Mouse (Mus musculus): ENCODE measurements around the gene Trak2. TPM values are rescaled to one million over a fixed set of nuclear protein-coding genes. Genes with fewer than 3 reads are reported as not detected.
A peak's percentile ranks its signal among the peaks of the same experiment; 100 is the strongest.
"Not testable (repeated sequence)": the region's sequence is repeated elsewhere in the genome, so short reads cannot be mapped to it uniquely, and the experiment has no call there.

Gene Trak2
- polyA plus RNA-seq, 1 experiment from 2014 or later, result 11.0 TPM

DNA sequence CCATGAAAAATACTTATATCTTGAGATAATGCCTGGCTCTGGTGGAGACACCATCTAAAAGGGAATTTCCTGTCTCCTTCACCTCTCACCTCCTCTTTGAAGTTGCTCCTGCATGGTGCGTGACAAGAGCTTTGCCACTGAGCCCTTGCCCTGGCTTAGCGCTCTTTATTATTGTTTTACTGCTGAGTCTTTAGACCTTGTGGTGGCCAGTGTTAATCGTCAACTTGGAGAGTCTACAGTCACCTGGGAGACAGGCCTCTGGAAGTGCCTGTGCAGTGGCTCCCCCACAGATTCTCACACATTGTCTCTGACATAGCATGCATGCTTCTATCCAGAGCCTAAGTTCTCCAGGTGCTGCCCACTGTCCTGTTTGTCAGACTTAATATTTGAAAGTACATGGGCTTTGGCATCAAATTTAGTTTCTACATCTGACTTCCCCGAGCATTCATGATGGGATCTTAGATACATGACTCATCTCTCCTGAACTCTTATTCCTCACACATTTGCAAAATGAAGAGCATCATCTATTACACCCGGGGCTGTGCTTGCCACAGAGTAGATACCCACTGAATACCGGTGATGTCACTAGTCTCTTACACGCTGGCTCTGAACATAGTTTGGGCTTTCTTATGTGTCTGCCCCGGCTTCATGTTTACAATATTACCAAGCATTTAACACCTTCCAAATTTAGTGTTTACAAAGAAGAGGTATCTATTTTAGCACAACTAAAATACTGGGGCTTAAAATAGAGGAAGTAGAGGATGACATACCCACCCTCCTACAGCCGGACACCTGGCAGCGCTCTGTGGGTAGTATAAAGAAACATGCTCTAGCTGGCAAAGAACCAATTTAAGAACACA, 36.3 kb downstream of the Trak2 start:
- ATAC-seq (ENCODE audit: insufficient number of reproducible peaks, low FRiP score, low TSS enrichment, low read depth), result no peak
- Histone ChIP-seq H3K4me3 (replicated peaks) (no peak overlapping the region), H3K27ac (replicated peaks) (no peak overlapping the region), H3K4me2 (replicated peaks) (no peak overlapping the region), H3K9me3 (replicated peaks) (no peaks in the 10 kb centered on the region), H3K9ac (no peak overlapping the region), H3K36me3 (peaks cover 11% of the 10 kb centered on the region; the same call in 1 of the 2 replicates), H3K4me1 (no peaks in the 10 kb centered on the region), H3K27me3 (no peaks in the 10 kb centered on the region)
- WGBS, result 92% methylated on average over 10 of the region's 10 CpGs

DNA sequence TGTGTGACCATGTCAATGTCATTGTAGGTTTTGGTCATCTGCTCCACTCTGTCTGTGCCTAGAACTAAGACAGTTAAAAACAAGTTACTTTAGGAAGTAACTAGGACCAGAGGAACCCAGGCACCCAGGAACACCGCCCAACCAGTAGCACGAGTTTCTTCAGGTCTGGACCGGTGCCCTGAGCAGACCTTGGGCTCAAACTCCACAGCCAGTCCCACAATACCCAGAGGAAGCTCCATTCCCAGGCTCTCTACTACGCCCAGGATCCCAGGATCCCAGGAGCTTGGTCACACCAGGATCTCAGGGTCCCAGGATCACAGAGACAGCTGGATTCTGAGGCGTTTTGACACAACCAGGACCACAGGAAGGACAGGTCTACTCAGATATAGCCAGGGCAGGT, 46.6 kb downstream of the Trak2 start:
- Histone ChIP-seq H3K9ac (no peak overlapping the region), H3K27ac (replicated peaks) (no peak overlapping the region), H3K36me3 (peaks cover 14% of the 10 kb centered on the region; the same call in 1 of the 2 replicates), H3K27me3 (no peaks in the 10 kb centered on the region), H3K4me3 (replicated peaks) (no peak overlapping the region), H3K4me2 (replicated peaks) (no peak overlapping the region), H3K9me3 (replicated peaks) (no peaks in the 10 kb centered on the region), H3K4me1 (no peaks in the 10 kb centered on the region)
- WGBS, result 95% methylated on average over 5 of the region's 5 CpGs
- ATAC-seq (ENCODE audit: insufficient number of reproducible peaks, low FRiP score, low TSS enrichment, low read depth), result no peak

DNA sequence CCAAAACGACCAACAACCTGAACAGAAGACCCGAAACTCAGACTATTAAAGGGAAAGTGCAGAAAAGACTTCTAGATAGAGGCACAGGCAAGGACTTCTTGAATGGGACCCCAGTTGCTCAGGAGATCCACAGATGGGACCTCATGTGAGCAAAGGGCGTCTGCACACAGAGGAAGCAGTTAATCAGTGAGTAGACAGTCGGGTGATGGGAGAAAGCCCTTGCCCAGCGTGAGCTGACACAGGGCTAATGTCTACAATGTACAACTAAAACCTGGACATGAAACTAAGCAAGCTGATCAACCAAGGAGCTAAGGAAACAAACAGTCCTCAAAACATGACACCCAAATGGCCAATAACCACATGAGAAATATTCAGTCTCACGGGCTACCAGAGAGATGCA, 55.7 kb downstream of the Trak2 start:
- ATAC-seq (ENCODE audit: insufficient number of reproducible peaks, low FRiP score, low TSS enrichment, low read depth), result no peak
- H3K27me3 ChIP-seq, result no peaks in the 10 kb centered on the region
- 79% methylated on average over 6 of the region's 6 CpGs for WGBS
- peaks cover 69% of the 10 kb centered on the region for H3K36me3 ChIP-seq
- H3K9me3 ChIP-seq (replicated peaks), result no peaks in the 10 kb centered on the region
- no peak overlapping the region for H3K27ac ChIP-seq (replicated peaks)
- H3K4me2 ChIP-seq (replicated peaks), result no peak overlapping the region
- no peaks in the 10 kb centered on the region for H3K4me1 ChIP-seq
- H3K4me3 ChIP-seq (replicated peaks), result no peak overlapping the region
- H3K9ac ChIP-seq, result no peak overlapping the region

DNA sequence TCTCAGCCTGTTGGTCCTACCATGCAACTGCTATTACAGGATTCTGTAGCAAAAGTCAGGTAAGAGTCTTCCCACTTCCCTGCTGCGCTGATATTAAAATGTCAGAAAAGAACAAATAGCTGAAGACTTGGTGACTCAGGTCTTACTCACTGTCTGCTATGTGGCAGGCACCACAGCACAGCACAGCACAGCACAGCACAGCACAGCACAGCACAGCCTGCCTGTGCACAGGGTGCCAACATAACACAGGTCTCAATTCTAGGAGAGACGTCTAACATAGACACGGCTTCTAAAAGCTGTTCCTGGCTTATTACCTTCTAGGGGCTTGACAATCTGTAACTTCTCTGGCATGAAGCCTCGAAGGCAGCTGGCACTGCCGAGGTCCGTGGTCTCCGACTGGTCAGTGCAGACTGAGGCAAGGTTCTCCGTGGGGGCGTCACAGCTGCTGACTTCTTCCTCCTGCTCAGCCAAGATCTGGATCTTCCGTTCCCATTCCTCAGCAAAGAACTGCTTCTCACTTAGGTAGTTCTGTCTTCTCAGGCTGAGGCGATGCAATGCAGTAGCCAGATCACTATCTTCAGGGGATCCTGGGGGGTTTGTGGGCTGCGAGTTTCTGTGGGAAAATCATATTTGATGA, 63.5 kb downstream of the Trak2 start:
- Histone ChIP-seq H3K9me3 (replicated peaks) (no peaks in the 10 kb centered on the region), H3K4me1 (no peaks in the 10 kb centered on the region), H3K27me3 (no peaks in the 10 kb centered on the region), H3K27ac (replicated peaks) (no peak overlapping the region), H3K36me3 (peaks cover 70% of the 10 kb centered on the region), H3K9ac (no peak overlapping the region), H3K4me3 (replicated peaks) (no peak overlapping the region), H3K4me2 (replicated peaks) (no peak overlapping the region)
- WGBS, result 82% methylated on average over 12 of the region's 12 CpGs
- ATAC-seq (ENCODE audit: insufficient number of reproducible peaks, low FRiP score, low TSS enrichment, low read depth), result no peak

DNA sequence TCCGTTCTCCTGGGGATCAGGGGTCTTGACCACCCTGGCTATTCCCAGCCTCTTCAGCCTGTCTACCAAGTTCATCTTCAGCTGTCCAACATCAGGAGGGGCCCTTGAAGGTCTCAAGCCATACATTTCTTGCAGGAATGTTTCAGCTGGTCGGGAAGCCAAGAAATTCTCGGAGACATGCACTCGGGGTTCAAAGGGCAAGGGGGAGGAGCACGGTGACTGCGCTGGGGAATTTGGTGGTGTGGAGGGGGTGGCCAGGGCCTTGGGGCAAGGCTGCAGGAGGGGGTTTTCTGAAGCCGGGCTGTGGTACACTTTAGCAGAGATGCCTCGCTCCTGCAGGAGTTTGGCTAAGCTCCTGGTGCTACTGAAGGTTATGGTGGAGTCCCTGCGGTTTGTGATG, 69.5 kb downstream of the Trak2 start:
- no peak overlapping the region for H3K4me2 ChIP-seq (replicated peaks)
- H3K4me1 ChIP-seq, result no peaks in the 10 kb centered on the region
- WGBS, result 72% methylated on average over 9 of the region's 9 CpGs
- ATAC-seq (ENCODE audit: insufficient number of reproducible peaks, low FRiP score, low TSS enrichment, low read depth), result no peak
- H3K36me3 ChIP-seq, result peaks cover 41% of the 10 kb centered on the region
- H3K4me3 ChIP-seq (replicated peaks), result no peak overlapping the region
- H3K27ac ChIP-seq (replicated peaks), result no peak overlapping the region
- H3K9me3 ChIP-seq (replicated peaks), result no peaks in the 10 kb centered on the region
- H3K27me3 ChIP-seq, result no peaks in the 10 kb centered on the region
- H3K9ac ChIP-seq, result no peak overlapping the region

DNA sequence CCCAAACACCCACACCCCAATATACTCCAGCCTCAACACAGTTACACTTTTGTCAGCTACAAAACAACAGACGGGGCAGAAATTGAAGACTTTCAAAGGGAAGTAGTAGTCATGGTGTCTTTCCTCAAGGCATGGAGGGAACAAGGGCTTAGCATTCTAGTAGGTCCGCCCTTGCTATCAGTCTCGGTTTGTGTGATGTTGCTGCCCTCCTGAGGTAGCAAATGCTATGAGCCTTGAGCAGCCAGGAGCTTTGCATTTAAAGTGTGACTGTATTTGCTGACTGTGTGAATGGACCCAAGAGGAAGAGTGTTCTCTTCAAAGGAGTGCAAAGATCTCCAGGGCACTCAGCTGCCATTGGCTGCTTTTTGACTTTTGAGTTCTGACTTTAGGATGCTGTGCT, 75.7 kb downstream of the Trak2 start:
- not testable (repeated sequence) for H3K27me3 ChIP-seq; H3K4me2 ChIP-seq (replicated peaks); H3K9ac ChIP-seq; ATAC-seq (ENCODE audit: insufficient number of reproducible peaks, low FRiP score, low TSS enrichment, low read depth); H3K27ac ChIP-seq (replicated peaks); H3K9me3 ChIP-seq (replicated peaks); H3K4me1 ChIP-seq; H3K4me3 ChIP-seq (replicated peaks)
- 21% methylated on average over 3 of the region's 3 CpGs for WGBS
- H3K36me3 ChIP-seq, result peaks cover 10% of the 10 kb centered on the region; the same call in 1 of the 2 replicates

DNA sequence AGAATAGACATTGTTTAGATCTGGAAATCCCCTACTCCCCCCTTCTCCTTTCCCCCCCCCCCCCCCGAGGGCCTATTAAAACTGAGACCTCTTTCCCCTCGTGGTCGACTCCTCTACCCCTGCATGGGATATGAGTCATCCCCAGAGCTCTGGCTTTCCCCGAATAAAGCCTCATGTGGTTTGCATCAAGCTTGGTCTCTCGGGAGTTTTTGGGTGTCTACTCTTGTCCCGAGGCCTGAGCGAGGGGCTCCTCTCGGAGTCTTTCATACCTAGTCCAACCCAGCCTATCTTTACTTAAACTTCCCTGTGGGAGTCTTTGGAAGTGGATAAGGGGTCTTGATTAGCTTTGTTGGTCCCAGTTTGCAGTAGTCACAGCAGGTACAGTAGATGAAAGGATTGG, 80.8 kb downstream of the Trak2 start:
- H3K27me3 ChIP-seq; H3K9ac ChIP-seq; H3K36me3 ChIP-seq; H3K9me3 ChIP-seq (replicated peaks); H3K4me2 ChIP-seq (replicated peaks); H3K4me1 ChIP-seq; ATAC-seq (ENCODE audit: insufficient number of reproducible peaks, low FRiP score, low TSS enrichment, low read depth); H3K27ac ChIP-seq (replicated peaks); H3K4me3 ChIP-seq (replicated peaks): not testable (repeated sequence)
- 63% methylated on average over 8 of the region's 8 CpGs for WGBS

DNA sequence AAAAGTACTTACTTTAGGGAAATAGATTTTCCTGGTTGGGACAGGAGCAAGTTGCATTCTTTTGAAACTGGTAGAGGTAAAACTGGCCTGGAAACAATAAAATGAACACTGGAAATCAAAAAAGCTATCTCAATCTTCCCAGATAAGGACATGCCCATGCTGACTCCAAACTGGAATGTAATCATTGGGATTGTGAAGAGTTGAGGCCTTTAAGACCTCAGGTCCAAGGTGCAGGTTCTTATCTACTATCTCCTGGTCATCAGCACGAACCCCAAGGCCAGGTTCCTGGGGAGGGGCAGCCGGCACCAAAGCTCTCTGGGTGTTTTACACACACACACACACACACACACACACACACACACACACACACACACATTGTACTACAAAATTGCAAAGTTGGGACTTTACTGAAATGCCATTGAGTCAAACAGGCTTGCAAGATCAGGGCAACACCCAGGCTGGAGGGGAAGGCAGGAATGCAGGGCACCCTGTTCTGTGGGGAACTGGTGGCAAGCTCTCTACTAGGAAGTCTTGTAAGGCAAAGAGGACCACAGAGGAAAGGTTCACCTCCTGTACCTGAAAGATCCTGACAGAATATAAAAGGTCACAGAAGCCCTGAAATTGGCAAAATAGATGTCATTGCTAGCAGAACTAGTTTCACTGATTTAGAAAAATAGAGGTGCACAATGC, 81.6 kb downstream of the Trak2 start:
- H3K4me2 ChIP-seq (replicated peaks); ATAC-seq (ENCODE audit: insufficient number of reproducible peaks, low FRiP score, low TSS enrichment, low read depth); H3K4me3 ChIP-seq (replicated peaks); H3K27ac ChIP-seq (replicated peaks); H3K9me3 ChIP-seq (replicated peaks); H3K9ac ChIP-seq; H3K27me3 ChIP-seq; H3K36me3 ChIP-seq; H3K4me1 ChIP-seq: not testable (repeated sequence)
- 76% methylated on average over 2 of the region's 2 CpGs for WGBS

DNA sequence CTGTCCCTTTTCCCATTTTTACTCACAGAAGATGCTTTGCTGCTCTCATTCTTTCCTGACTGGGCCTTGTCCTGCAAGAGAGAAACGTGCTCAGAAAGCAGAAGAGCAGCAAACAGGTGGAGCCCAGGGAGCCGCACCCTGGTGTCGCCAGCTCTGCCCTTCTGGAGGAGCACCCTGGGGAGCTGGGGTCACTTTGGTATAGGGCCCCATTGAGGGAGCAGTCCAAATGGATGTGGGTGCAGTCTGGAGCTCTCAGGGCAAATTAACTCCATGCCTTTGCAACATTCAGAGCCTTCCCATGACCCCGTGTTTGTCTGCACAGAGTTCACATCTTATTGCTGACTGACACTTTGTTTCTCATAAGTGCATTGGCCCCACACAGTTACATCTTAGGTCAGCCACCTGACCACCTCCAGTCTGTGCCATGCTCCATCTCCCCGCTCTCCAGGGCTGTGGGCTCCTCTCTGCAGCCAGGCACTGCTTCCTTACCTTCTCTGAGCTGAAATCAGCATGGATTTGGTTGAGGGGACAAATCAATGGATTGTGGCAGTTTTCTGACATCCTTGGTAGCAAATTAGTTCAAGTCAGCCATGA, 82.4 kb downstream of the Trak2 start:
- not testable (repeated sequence) for H3K27ac ChIP-seq (replicated peaks); H3K9ac ChIP-seq; H3K4me1 ChIP-seq; H3K9me3 ChIP-seq (replicated peaks); H3K36me3 ChIP-seq; H3K4me2 ChIP-seq (replicated peaks); ATAC-seq (ENCODE audit: insufficient number of reproducible peaks, low FRiP score, low TSS enrichment, low read depth); H3K27me3 ChIP-seq; H3K4me3 ChIP-seq (replicated peaks)
- WGBS, result 60% methylated on average over 5 of the region's 5 CpGs

DNA sequence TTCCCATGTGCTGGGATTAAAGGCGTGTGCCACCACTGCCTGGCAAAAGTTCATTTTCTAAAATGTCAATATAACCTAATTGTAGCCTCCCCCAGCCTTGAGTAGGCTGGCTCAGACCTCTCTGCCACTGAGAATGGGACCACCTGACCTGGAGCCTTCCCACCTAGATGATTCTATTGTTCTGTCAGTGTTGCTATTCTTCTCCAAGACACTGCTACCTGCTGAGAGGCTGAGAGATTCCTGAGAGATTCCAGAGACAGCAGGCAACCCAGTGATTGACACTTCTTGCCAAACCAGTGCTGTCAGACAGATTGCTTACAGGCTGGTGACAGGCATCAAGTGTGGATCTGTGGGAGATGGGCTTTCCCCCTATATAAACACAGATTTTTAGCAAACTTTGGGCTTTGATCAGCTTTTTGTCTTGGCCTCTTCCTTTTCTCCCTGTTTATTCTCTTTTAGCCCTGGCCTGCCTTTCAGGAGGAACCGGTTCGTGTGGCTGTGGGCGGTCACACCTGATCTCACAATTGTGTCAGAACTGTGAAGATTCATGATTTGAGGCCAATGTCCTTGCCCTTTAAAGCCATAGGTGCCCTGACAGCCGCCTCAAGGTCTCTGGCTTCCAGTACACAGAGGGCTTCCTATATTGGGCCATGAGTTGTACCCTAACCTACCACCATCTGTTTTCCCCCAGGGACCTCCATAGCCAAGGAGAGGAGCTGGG, 83.2 kb downstream of the Trak2 start:
- H3K4me2 ChIP-seq (replicated peaks), result no peak overlapping the region
- H3K9me3 ChIP-seq (replicated peaks), result no peaks in the 10 kb centered on the region
- H3K9ac ChIP-seq, result no peak overlapping the region
- H3K36me3 ChIP-seq, result no peaks in the 10 kb centered on the region
- no peaks in the 10 kb centered on the region for H3K27me3 ChIP-seq
- H3K4me3 ChIP-seq (replicated peaks), result no peak overlapping the region
- H3K27ac ChIP-seq (replicated peaks), result 0 out of 2 replicates have a peak overlapping the region, but pooled peaks have one; percentile 28
- no peak for ATAC-seq (ENCODE audit: insufficient number of reproducible peaks, low FRiP score, low TSS enrichment, low read depth)
- no peaks in the 10 kb centered on the region for H3K4me1 ChIP-seq
- 63% methylated on average over 5 of the region's 5 CpGs for WGBS

DNA sequence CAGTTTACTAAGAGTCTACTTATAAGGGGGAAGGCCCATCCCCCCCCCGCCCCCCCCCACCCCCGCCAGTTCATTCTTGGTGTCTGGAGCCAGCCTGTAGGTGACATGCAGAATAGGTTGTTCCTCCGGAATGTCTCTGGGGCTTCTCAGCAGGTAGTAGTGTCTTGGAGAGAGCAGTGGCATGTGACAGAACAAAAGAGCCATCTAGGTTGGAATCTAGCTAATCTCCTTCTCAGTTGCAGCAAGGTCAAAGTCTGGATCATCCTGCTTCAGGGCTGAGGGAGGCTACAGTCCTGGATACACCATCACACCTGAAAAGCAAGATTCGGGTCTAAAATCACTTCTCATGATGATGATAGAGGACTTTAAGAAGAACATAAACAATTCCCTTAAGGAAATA, 87.6 kb downstream of the Trak2 start:
- Histone ChIP-seq H3K9me3 (replicated peaks) (no peaks in the 10 kb centered on the region), H3K4me3 (replicated peaks) (no peak overlapping the region), H3K4me2 (replicated peaks) (no peak overlapping the region), H3K27ac (replicated peaks) (no peak overlapping the region), H3K4me1 (no peaks in the 10 kb centered on the region), H3K36me3 (no peaks in the 10 kb centered on the region), H3K9ac (no peak overlapping the region), H3K27me3 (no peaks in the 10 kb centered on the region)
- WGBS, result 80% methylated on average over 4 of the region's 4 CpGs
- ATAC-seq (ENCODE audit: insufficient number of reproducible peaks, low FRiP score, low TSS enrichment, low read depth), result no peak
